In the genomic region with DNA sequence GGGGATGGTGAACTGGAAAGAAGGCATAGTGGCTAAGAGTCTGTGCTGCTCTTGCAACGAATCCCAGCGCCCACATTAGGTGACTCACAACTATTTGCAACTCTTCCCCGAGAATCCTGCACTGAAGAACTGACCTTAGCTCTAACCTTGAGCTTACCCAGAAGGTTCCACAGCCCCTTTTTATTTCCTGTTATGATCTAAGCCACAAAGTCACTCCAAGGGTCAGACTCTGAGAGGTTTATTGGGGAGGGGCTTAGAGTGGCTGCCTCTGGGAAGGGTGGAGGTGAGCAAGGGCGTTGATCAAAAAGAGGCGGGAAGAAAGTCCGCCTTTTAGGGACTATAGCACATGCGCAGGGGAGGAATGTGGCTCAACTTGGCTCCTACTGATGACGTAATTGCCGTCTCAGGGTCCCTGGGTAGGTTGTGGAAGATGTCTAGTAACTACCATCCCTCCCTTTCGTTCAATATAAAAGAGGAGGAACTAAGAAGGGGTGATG, we compare ENCODE assay signal across 8 mouse cellular contexts. TPM values are rescaled to one million over a fixed set of nuclear protein-coding genes. Genes with fewer than 3 reads are reported as not detected.
A peak's percentile ranks its signal among the peaks of the same experiment; 100 is the strongest.
DNase-seq lines count a peak whose midpoint lies in the region; ATAC-seq and TF ChIP-seq lines count a peak whose summit lies in the region.

No protein-coding gene starts in this region.

- H3K9ac ChIP-seq in kidney, embryonic 14.5 days (ENCODE audit: low read depth, low read length): peak overlapping the region; percentile 92
- no peak overlapping the region for H3K9ac ChIP-seq in forebrain, postnatal 0 days
- peak overlapping the region; percentile 94; the same call in 1 of the 2 replicates for H3K9ac ChIP-seq in limb, embryonic 13.5 days
- H3K9ac ChIP-seq in neural tube, embryonic 13.5 days: peak overlapping the region; percentile 94

- H3K4me3 ChIP-seq in kidney, embryonic 14.5 days (ENCODE audit: low read length): peak overlapping the region; percentile 96; the same call in 1 of the 2 replicates
- H3K4me3 ChIP-seq in forebrain, postnatal 0 days (ENCODE audit: low read depth, low read length): peak overlapping the region; percentile 79
- peak overlapping the region; percentile 92 for H3K4me3 ChIP-seq in limb, embryonic 13.5 days
- H3K4me3 ChIP-seq in neural tube, embryonic 13.5 days: peak overlapping the region; percentile 88

- no peaks in the 10 kb centered on the region for H3K4me1 ChIP-seq in kidney, embryonic 14.5 days (ENCODE audit: control insufficient read depth, insufficient read depth, low read length)
- H3K4me1 ChIP-seq in forebrain, postnatal 0 days (ENCODE audit: insufficient read depth): peaks cover 9% of the 10 kb centered on the region; the same call in 1 of the 2 replicates
- H3K4me1 ChIP-seq in limb, embryonic 13.5 days: peaks cover 18% of the 10 kb centered on the region
- peaks cover 35% of the 10 kb centered on the region for H3K4me1 ChIP-seq in neural tube, embryonic 13.5 days (replicated peaks)

- H3K4me2 ChIP-seq in kidney, embryonic 14.5 days (replicated peaks; ENCODE audit: low read depth, low read length): peak overlapping the region; percentile 77
- peak overlapping the region; percentile 87 for H3K4me2 ChIP-seq in forebrain, postnatal 0 days (ENCODE audit: low read depth)
- H3K4me2 ChIP-seq in limb, embryonic 13.5 days (replicated peaks): peak overlapping the region; percentile 81
- H3K4me2 ChIP-seq in neural tube, embryonic 13.5 days: peak overlapping the region; percentile 98

- WGBS in kidney, embryonic 14.5 days: 53% methylated on average over 10 of the region's 10 CpGs
- WGBS in forebrain, postnatal 0 days: 53% methylated on average over 10 of the region's 10 CpGs
- WGBS in limb, embryonic 13.5 days: 36% methylated on average over 10 of the region's 10 CpGs
- WGBS in neural tube, embryonic 13.5 days: 51% methylated on average over 10 of the region's 10 CpGs

- TF ChIP-seq CTCF in forebrain, postnatal 0 days (IDR thresholded peaks at IDR 0.05; ENCODE audit: low read depth): no peak

- no peak for ATAC-seq in kidney, embryonic 14.5 days (ENCODE audit: low FRiP score, low TSS enrichment)
- no peak for ATAC-seq in forebrain, postnatal 0 days
- ATAC-seq in limb, embryonic 13.5 days (ENCODE audit: low FRiP score, low read depth): no peak; the same call in 1 of the 2 replicates
- peak; percentile 24; the same call in 1 of the 2 replicates for ATAC-seq in neural tube, embryonic 13.5 days (ENCODE audit: low read depth)

- H3K27ac ChIP-seq in kidney, embryonic 14.5 days (ENCODE audit: low read depth, low read length): peak overlapping the region; percentile 67; the same call in 1 of the 2 replicates
- no peak overlapping the region for H3K27ac ChIP-seq in forebrain, postnatal 0 days (ENCODE audit: low read depth, low read length)
- H3K27ac ChIP-seq in limb, embryonic 13.5 days: peak overlapping the region; percentile 84; the same call in 1 of the 2 replicates
- peak overlapping the region; percentile 87 for H3K27ac ChIP-seq in neural tube, embryonic 13.5 days (replicated peaks)

- no peaks in the 10 kb centered on the region for H3K27me3 ChIP-seq in kidney, embryonic 14.5 days (ENCODE audit: control insufficient read depth, insufficient read depth, low read length)
- no peaks in the 10 kb centered on the region for H3K27me3 ChIP-seq in forebrain, postnatal 0 days (ENCODE audit: insufficient read depth, low read length)
- H3K27me3 ChIP-seq in limb, embryonic 13.5 days: no peaks in the 10 kb centered on the region
- H3K27me3 ChIP-seq in neural tube, embryonic 13.5 days: no peaks in the 10 kb centered on the region

- H3K9me3 ChIP-seq in kidney, embryonic 14.5 days (ENCODE audit: control insufficient read depth, low read length): no peaks in the 10 kb centered on the region
- no peaks in the 10 kb centered on the region for H3K9me3 ChIP-seq in forebrain, postnatal 0 days (ENCODE audit: low read length)
- no peaks in the 10 kb centered on the region for H3K9me3 ChIP-seq in limb, embryonic 13.5 days
- H3K9me3 ChIP-seq in neural tube, embryonic 13.5 days: no peaks in the 10 kb centered on the region

- H3K36me3 ChIP-seq in kidney, embryonic 14.5 days (ENCODE audit: control insufficient read depth, insufficient read depth, low read length): peaks cover 10% of the 10 kb centered on the region
- peaks cover 4% of the 10 kb centered on the region for H3K36me3 ChIP-seq in forebrain, postnatal 0 days (ENCODE audit: insufficient read depth)
- H3K36me3 ChIP-seq in limb, embryonic 13.5 days: peaks cover 19% of the 10 kb centered on the region
- H3K36me3 ChIP-seq in neural tube, embryonic 13.5 days: peaks cover 7% of the 10 kb centered on the region

- no peak for DNase-seq in kidney, postnatal 10 days
- DNase-seq in T-cell, adult 2 months (ENCODE audit: low spot score): peak; percentile 26
- no peak for DNase-seq in forebrain, postnatal 0 days
- DNase-seq in gastrocnemius, postnatal 25 days: no peak
- no peak for DNase-seq in frontal cortex, postnatal 14 days (ENCODE audit: low spot score in 2 of 2)

RNA-seq across cellular contexts. Expression of gene Zfp64, which starts 0.5 kb away (rescaled TPM):
- polyA plus RNA-seq in kidney, embryonic 14.5 days (2014; fragmentation: Nextera tagmentation; extraction: Ambion mirVana): 23.0 and 27.8 TPM in 2 replicates
- 26.0 and 32.3 TPM in 2 replicates for total RNA-seq in forebrain, postnatal 0 days (2014; rRNA removed)
- polyA plus RNA-seq in forebrain, postnatal 0 days (2015; fragmentation: Nextera tagmentation; extraction: Ambion mirVana): 27.6 and 29.6 TPM in 2 replicates
- 52.3 and 53.4 TPM in 2 replicates for polyA plus RNA-seq in limb, embryonic 13.5 days (2015; fragmentation: Nextera tagmentation; extraction: Ambion mirVana)
- 23.9 and 25.1 TPM in 2 replicates for polyA plus RNA-seq in neural tube, embryonic 13.5 days (2015; fragmentation: Nextera tagmentation; extraction: Ambion mirVana)
- 1 to 10 TPM; 6.1 to 6.3 TPM for total RNA-seq in gastrocnemius, postnatal 25 days (2021)
